Mouse (Mus musculus): ENCODE measurements around the gene Hscb.
"Not testable (repeated sequence)": the region's sequence is repeated elsewhere in the genome, so short reads cannot be mapped to it uniquely, and the experiment has no call there.

Hscb gene

DNA sequence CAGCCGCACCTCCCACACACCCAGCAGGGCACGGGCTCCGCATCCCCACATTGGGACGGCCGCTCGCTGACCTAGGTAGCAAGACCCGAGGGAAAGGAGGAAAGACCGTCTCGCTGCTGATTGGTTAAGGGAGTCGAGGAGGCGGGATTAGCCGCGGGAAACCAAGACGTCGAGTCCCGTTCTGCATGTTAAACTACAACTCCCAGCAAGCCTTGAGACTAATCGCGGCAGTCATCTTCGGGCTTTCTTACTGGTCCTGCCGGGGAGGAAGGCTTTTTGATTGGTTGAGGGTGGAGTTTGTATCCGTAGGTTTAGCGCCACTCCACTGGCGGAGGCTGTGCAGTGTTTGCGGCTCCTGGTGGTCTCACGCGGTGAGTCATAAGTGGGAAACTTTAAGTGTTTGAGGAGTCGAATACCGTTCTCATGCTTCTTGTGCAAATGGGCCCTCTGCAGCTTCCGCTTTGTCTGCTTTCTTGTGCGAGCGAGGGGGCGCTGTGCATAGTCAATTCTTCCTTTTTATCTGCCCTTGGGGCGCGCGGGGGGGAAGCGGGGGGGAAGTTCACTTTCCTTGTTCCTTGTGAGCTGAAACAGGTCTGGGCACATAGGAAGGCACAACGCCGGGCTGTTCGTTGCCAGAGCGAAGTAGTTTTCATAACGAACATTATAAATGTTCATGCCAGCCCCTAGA, at the start of gene Hscb, which contains the start of gene Chek2:
TSS of gene Hscb (minus strand) at position 100 of the 688 bp plus-strand sequence.
TSS of gene Chek2 (plus strand) at position 302 of the 688 bp plus-strand sequence.
- peak; percentile 91 to 93 for DNase-seq (ENCODE audit: low read depth in 1 of 2, low spot score in 2 of 2)

GRCm38 (mm10) chr5:110888596-110888995, 49.0 kb upstream of the Hscb start:
- DNase-seq (ENCODE audit: low read depth in 1 of 2, low spot score in 2 of 2) = no peak

DNA sequence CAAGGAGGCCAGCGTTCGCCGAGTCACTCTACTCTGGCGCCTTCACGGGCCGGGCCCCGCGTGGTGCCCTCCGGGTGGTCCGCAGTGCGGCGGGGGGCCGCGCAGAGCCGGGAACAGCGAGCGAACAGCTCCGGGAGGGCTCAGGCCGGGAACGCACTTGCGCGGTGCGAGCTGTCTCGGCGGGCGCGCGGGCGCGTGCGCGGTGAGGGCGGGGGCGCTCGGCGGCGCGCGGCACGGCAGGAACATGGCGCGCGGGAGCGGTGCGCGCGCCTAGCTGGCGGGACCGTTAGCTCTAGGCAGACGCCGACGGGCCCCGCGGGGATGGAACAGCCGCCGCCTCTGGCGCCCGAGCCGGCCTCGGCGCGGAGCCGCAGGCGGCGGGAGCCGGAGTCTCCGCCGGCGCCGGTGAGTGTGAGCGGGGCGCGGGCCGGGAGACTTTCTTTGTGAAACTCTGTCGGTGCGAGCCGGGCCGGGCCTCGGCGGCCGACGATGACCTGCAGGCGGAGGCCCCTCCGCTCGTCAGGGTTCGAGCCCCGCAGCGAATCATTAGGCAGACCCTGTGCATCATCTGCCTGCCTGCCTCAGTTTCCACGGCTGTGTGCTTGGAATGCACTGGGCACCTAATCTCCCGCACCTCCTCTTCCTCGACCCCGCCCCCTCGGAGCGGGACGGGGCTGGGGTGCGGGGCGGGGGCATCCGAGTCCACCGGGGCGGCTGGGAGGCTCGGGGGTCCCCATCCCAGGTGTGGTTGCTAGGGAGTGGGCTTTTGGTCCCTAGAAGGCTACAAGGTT, 40.2 kb upstream of the Hscb start, which contains the start of gene Ttc28:
TSS of gene Ttc28 (plus strand) at position 220 of the 791 bp plus-strand sequence.
- peak; percentile 33 to 39 for DNase-seq (ENCODE audit: low read depth in 1 of 2, low spot score in 2 of 2)

DNA sequence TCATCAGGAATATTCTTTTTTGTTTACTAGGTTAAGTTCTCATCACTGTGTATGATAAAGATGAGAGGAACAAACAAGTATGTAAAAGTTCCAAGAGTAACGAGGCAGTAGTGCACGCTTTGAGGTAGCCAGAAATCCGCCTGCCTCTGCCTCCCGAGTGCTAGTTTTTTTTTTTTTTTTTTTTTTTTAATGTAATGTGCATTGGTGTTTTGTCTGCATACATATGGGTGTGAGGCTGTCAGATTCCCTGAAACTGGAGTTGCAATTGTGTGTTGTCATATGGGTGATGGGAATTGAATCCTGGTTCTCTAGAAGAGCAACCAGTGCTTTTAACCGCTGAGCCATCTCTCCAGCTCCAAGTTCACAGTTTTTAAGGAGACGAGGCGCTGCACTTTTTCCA, 39.5 kb upstream of the Hscb start:
- no peak for DNase-seq (ENCODE audit: low read depth in 1 of 2, low spot score in 2 of 2)

GRCm38 (mm10) chr5:110878526-110878925, 38.9 kb upstream of the Hscb start:
- DNase-seq (ENCODE audit: low read depth in 1 of 2, low spot score in 2 of 2) = not testable (repeated sequence)

- DNase-seq (ENCODE audit: low read depth in 1 of 2, low spot score in 2 of 2) = no peak
These were observed 38.3 kb upstream of the Hscb start for GRCm38 (mm10) chr5:110877666-110878505.

GRCm38 (mm10) chr5:110875286-110875685, 35.7 kb upstream of the Hscb start:
- no peak for DNase-seq (ENCODE audit: low read depth in 1 of 2, low spot score in 2 of 2)

- no peak for DNase-seq (ENCODE audit: low read depth in 1 of 2, low spot score in 2 of 2)
These were observed 35.1 kb upstream of the Hscb start for GRCm38 (mm10) chr5:110874711-110875110.

DNA sequence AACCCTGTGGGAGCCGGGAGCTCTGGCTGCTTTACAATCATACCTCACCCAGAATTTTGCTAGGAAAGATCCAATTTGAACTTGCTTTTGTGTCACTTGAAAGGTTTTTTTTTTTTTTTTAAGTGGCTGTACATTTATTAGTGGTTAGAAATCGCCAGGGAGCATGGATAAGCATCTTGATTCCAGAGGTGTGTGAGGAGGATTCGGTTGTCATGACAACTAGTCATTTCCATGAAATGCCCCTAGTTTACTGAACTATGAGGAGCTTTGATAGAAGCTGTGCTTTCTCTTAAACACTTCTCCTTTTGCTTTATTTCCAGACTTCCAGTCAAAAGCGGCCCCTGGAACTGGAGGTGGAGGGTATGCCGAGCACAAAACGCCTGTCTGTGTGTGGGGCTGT, 33.6 kb upstream of the Hscb start:
- DNase-seq (ENCODE audit: low read depth in 1 of 2, low spot score in 2 of 2) = no peak

DNA sequence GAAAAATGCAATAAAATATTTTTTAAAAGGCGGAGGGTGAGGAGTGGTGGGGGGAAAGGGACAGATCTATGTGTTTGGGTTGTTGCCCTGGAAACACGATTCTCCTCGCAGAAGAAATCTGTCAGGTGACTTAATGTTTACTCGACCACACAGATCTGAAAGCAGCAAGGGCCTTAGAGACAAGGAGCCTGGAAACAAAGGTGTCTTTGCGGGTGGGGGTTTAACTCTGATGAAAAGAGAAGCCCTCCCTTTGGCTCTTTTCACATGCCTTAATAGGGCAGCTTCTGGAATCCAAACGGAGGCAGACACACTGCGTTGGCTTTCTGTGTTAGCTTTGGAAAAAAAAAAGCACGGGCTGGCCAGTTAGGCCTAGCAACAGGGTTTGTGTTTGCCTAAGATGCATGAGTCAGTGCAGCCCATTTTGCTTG, 29.7 kb upstream of the Hscb start:
- no peak for DNase-seq (ENCODE audit: low read depth in 1 of 2, low spot score in 2 of 2)

- no peak for DNase-seq (ENCODE audit: low read depth in 1 of 2, low spot score in 2 of 2)
These were observed 28.9 kb upstream of the Hscb start for GRCm38 (mm10) chr5:110868460-110868859.

- DNase-seq (ENCODE audit: low read depth in 1 of 2, low spot score in 2 of 2) = no peak
These were observed 20.9 kb upstream of the Hscb start for GRCm38 (mm10) chr5:110860445-110860844.

GRCm38 (mm10) chr5:110859013-110859650, 19.6 kb upstream of the Hscb start:
- no peak for DNase-seq (ENCODE audit: low read depth in 1 of 2, low spot score in 2 of 2)

- DNase-seq (ENCODE audit: low read depth in 1 of 2, low spot score in 2 of 2) = no peak
These were observed 17.5 kb upstream of the Hscb start for GRCm38 (mm10) chr5:110857091-110857490.

GRCm38 (mm10) chr5:110852990-110853389, 13.4 kb upstream of the Hscb start:
- no peak for DNase-seq (ENCODE audit: low read depth in 1 of 2, low spot score in 2 of 2)

- no peak for DNase-seq (ENCODE audit: low read depth in 1 of 2, low spot score in 2 of 2)
These were observed 1.7 kb upstream of the Hscb start for GRCm38 (mm10) chr5:110841046-110841862.

DNA sequence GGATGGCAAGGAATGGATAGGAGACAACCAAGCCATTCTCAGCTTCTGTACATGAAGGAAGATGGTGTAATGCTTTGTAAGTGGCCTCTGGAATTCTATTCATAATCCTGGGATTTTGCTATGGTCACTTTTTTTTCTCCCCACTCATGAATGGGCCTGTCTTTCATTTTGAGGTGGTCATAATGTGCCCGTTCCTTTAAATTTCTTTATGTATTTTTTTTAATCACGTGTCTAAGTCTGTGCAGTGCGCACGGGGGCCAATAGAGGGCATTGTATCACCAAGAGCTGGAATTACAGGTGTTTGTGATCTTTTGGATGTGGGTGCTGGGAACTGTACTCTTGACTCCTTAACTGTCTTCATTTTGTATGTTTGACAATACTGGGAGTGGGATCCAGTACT, 888 bp upstream of the Hscb start:
- DNase-seq (ENCODE audit: low read depth in 1 of 2, low spot score in 2 of 2) = peak; percentile 19 to 52

GRCm38 (mm10) chr5:110839038-110839677, 419 bp downstream of the Hscb start:
- no peak for DNase-seq (ENCODE audit: low read depth in 1 of 2, low spot score in 2 of 2)

DNA sequence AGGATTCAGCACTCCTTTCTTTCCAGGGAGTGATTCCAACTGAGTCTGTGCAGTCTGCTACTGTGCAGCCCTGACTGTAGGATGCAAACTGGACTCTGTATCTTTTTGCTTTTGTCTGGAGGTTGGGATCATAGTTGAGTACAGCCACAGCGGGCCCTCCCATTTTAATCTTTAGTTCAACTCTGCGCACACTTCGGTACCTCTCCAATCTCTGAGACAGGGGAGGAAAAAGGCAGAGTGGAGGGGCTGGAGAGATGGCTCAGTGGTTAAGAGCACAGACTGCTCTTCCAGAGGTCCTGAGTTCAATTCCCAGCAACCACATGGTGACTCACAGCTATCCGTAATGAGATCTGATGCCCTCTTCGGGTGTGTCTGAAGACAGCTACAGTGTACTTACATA, 1.6 kb downstream of the Hscb start:
- DNase-seq (ENCODE audit: low read depth in 1 of 2, low spot score in 2 of 2) = not testable (repeated sequence)

GRCm38 (mm10) chr5:110835959-110836358, 3.6 kb downstream of the Hscb start:
- no peak for DNase-seq (ENCODE audit: low read depth in 1 of 2, low spot score in 2 of 2)
